Mouse (Mus musculus) spleen, postnatal 36 days (tissue): Measurements from ENCODE around the gene Tmem131.
A peak's percentile ranks its signal among the peaks of the same experiment; 100 is the strongest.

Experiments
- DNase-seq, 2 experiments: peaks; one replicate each; pipeline ENCODE4 v3.0.0; 2022; ENCODE audit warnings: low spot score in 2 of 2, mixed read lengths in 1 of 2

Tmem131 gene

GRCm38 (mm10) chr1:36938801-36939286 is 4.6 kb downstream of the Tmem131 start:
- DNase-seq = no peak

GRCm38 (mm10) chr1:36938348-36938747 is 5.1 kb downstream of the Tmem131 start:
- no peak for DNase-seq

GRCm38 (mm10) chr1:36937648-36938047 is 5.8 kb downstream of the Tmem131 start:
- DNase-seq = no peak

GRCm38 (mm10) chr1:36937015-36937414 is 6.5 kb downstream of the Tmem131 start:
- no peak for DNase-seq

GRCm38 (mm10) chr1:36936567-36936966 is 6.9 kb downstream of the Tmem131 start:
- DNase-seq = no peak

- DNase-seq = no peak
Observed at GRCm38 (mm10) chr1:36934778-36935177, 8.7 kb downstream of the Tmem131 start.

GRCm38 (mm10) chr1:36933965-36934585 is 9.4 kb downstream of the Tmem131 start:
- peak in 1 of 2 experiments; percentile 51 for DNase-seq

GRCm38 (mm10) chr1:36932231-36932630 is 11.2 kb downstream of the Tmem131 start:
- no peak for DNase-seq

- no peak for DNase-seq
Observed at GRCm38 (mm10) chr1:36930911-36931310, 12.6 kb downstream of the Tmem131 start.

- no peak for DNase-seq
Observed at GRCm38 (mm10) chr1:36929996-36930395, 13.5 kb downstream of the Tmem131 start.

GRCm38 (mm10) chr1:36928357-36929330 is 14.8 kb downstream of the Tmem131 start:
- no peak for DNase-seq

- no peak for DNase-seq
Observed at GRCm38 (mm10) chr1:36927569-36927968, 15.9 kb downstream of the Tmem131 start.

GRCm38 (mm10) chr1:36926738-36927137 is 16.7 kb downstream of the Tmem131 start:
- no peak for DNase-seq

- no peak for DNase-seq
Observed at GRCm38 (mm10) chr1:36926246-36926645, 17.2 kb downstream of the Tmem131 start.

GRCm38 (mm10) chr1:36925781-36926180 is 17.7 kb downstream of the Tmem131 start:
- no peak for DNase-seq

GRCm38 (mm10) chr1:36924853-36925252 is 18.6 kb downstream of the Tmem131 start:
- DNase-seq = no peak

- no peak for DNase-seq
Observed at GRCm38 (mm10) chr1:36923911-36924310, 19.6 kb downstream of the Tmem131 start.

GRCm38 (mm10) chr1:36922623-36923421 is 20.6 kb downstream of the Tmem131 start:
- no peak for DNase-seq

GRCm38 (mm10) chr1:36921614-36922393 is 21.7 kb downstream of the Tmem131 start:
- peak; percentile 29 to 44 for DNase-seq

GRCm38 (mm10) chr1:36920726-36921125 is 22.7 kb downstream of the Tmem131 start:
- DNase-seq = no peak

- peak; percentile 50 to 55 for DNase-seq
Observed at GRCm38 (mm10) chr1:36920154-36920716, 23.2 kb downstream of the Tmem131 start.
